ENCODE assay signal across 8 mouse cellular contexts in genomic region chr2:128428154-128428553, GRCm38 (mm10).
DNase-seq lines count a peak whose midpoint lies in the region; ATAC-seq and TF ChIP-seq lines count a peak whose summit lies in the region.

No protein-coding gene starts in this region.

- peaks cover 34% of the 10 kb centered on the region for H3K4me1 ChIP-seq in kidney, embryonic 15.5 days
- peaks cover 12% of the 10 kb centered on the region; the same call in 1 of the 2 replicates for H3K4me1 ChIP-seq in limb, embryonic 14.5 days (ENCODE audit: control insufficient read depth, insufficient read depth, low read length)

- no peaks in the 10 kb centered on the region for H3K9me3 ChIP-seq in kidney, embryonic 15.5 days (replicated peaks)
- no peaks in the 10 kb centered on the region for H3K9me3 ChIP-seq in limb, embryonic 14.5 days (ENCODE audit: control insufficient read depth, low read length)

- DNase-seq in kidney, postnatal 10 days = no peak
- peak; percentile 49 for DNase-seq in ES-CJ7 (ENCODE audit: low read depth, low spot score)
- DNase-seq in embryo, embryonic 11 days = peak; percentile 66
- DNase-seq in limb, embryonic 14.5 days (ENCODE audit: low spot score) = no peak
- DNase-seq in thymus, postnatal 0 days (ENCODE audit: low spot score) = peak; percentile 68
- no peak for DNase-seq in right cerebral cortex, postnatal 4 days
- DNase-seq in spleen, postnatal 36 days (ENCODE audit: low spot score in 2 of 2) = no peak

- no peaks in the 10 kb centered on the region for H3K27me3 ChIP-seq in kidney, embryonic 15.5 days
- H3K27me3 ChIP-seq in limb, embryonic 14.5 days (ENCODE audit: control insufficient read depth, insufficient read depth, low read length) = no peaks in the 10 kb centered on the region

- H3K27ac ChIP-seq in kidney, embryonic 15.5 days = peak overlapping the region; percentile 64
- H3K27ac ChIP-seq in limb, embryonic 14.5 days (replicated peaks; ENCODE audit: low read depth, low read length) = no peak overlapping the region

- no peak for TF ChIP-seq POLR2A in limb, embryonic 14.5 days (IDR thresholded peaks at IDR 0.05; ENCODE audit: borderline replicate concordance, extremely low read depth, insufficient read depth, insufficient read length)

- 12% methylated on average over 7 of the region's 7 CpGs for WGBS in kidney, embryonic 15.5 days
- WGBS in limb, embryonic 14.5 days = 25% methylated on average over 7 of the region's 7 CpGs

- H3K4me3 ChIP-seq in kidney, embryonic 15.5 days (replicated peaks) = peak overlapping the region; percentile 22
- H3K4me3 ChIP-seq in limb, embryonic 14.5 days (replicated peaks; ENCODE audit: low read length) = no peak overlapping the region; the same call in 1 of the 2 replicates

- H3K36me3 ChIP-seq in kidney, embryonic 15.5 days = no peaks in the 10 kb centered on the region
- no peaks in the 10 kb centered on the region for H3K36me3 ChIP-seq in limb, embryonic 14.5 days (ENCODE audit: control insufficient read depth, insufficient read depth, low read length)

- H3K4me2 ChIP-seq in kidney, embryonic 15.5 days = peak overlapping the region; percentile 46
- peak overlapping the region; percentile 5; the same call in 1 of the 2 replicates for H3K4me2 ChIP-seq in limb, embryonic 14.5 days (replicated peaks; ENCODE audit: low read depth, low read length, severe bottlenecking)

- ATAC-seq in kidney, embryonic 15.5 days (replicated peaks; ENCODE audit: low FRiP score) = no peak
- no peak for ATAC-seq in limb, embryonic 14.5 days (ENCODE audit: low FRiP score, low read depth)

- no peak overlapping the region for H3K9ac ChIP-seq in kidney, embryonic 15.5 days
- H3K9ac ChIP-seq in limb, embryonic 14.5 days (ENCODE audit: low read depth, low read length, severe bottlenecking) = no peak overlapping the region

Comparison
In these comparisons a context has a peak if more than half of its experiments do, and no peak if none do; other contexts are left out.
1. DNase-seq: peak in ES-CJ7 (single experiment), embryo, embryonic 11 days (single experiment) and thymus, postnatal 0 days (single experiment); none in kidney, postnatal 10 days (single experiment), limb, embryonic 14.5 days (single experiment), right cerebral cortex, postnatal 4 days (single experiment) and spleen, postnatal 36 days (0 of 2).